Mouse (Mus musculus): Measurements from ENCODE around the gene Klc4. TPM values are rescaled to one million over a fixed set of nuclear protein-coding genes. Genes with fewer than 3 reads are reported as not detected.
A peak's percentile ranks its signal among the peaks of the same experiment; 100 is the strongest.

Gene Klc4
- 20.5 and 22.3 TPM in 2 replicates for polyA plus RNA-seq (2015; fragmentation: Nextera tagmentation; extraction: Ambion mirVana)

DNA sequence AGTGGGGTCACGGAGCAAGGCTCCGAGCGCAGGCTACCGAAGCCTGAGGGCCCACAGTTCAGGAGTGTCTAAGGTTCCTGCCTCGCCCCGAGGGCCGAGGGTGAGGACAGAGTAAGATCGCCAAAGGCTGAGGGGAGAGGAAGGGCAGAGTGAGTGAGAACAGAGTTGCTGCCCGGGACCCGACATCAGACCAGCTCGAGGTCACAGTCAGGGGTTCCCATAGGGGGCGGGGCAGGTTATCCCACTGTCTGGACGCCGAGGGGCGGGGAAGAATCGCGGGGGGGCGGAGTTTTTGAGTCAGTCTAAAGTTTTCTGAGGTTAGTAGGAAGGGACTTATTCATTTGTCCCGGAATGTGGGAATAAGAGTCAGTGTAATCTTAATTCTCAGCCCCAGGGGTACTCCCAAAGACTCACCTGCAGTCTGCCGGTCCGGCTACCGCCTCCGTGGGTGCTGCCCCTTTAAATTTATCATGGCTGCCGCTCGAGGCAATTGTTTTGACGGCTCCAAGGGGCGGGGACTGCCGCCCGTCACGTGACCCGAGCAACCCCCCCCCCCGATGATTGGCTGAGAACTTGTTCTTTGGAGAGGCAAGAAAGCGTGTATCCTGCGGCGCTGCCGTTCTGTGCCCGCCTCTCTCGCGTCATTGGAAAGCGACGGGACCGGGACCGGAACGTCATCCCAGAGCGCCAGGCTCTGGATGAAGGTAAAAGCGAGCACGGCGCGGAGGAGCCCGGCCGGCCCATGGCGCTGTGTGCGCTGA lies at the start of gene Klc4, which contains the start of gene Mrpl2:
TSS of gene Klc4 (minus strand) at position 462 of the 761 bp plus-strand sequence.
TSS of gene Mrpl2 (plus strand) at position 669 of the 761 bp plus-strand sequence.
- Histone ChIP-seq H3K9ac (peak within 1 kb of the TSS; percentile 79), H3K9me3 (no peaks in the 10 kb centered on the region), H3K36me3 (peaks cover 35% of the 10 kb centered on the region), H3K27ac (peak within 1 kb of the TSS; percentile 91), H3K4me2 (peak within 1 kb of the TSS; percentile 89), H3K4me1 (peaks cover 33% of the 10 kb centered on the region), H3K4me3 (peak within 1 kb of the TSS; percentile 96), H3K27me3 (no peaks in the 10 kb centered on the region)
- peak; percentile 67 for ATAC-seq (ENCODE audit: insufficient number of reproducible peaks, low FRiP score, low TSS enrichment, low read depth)
- under 1% methylated on average over 53 of the region's 53 CpGs for WGBS

DNA sequence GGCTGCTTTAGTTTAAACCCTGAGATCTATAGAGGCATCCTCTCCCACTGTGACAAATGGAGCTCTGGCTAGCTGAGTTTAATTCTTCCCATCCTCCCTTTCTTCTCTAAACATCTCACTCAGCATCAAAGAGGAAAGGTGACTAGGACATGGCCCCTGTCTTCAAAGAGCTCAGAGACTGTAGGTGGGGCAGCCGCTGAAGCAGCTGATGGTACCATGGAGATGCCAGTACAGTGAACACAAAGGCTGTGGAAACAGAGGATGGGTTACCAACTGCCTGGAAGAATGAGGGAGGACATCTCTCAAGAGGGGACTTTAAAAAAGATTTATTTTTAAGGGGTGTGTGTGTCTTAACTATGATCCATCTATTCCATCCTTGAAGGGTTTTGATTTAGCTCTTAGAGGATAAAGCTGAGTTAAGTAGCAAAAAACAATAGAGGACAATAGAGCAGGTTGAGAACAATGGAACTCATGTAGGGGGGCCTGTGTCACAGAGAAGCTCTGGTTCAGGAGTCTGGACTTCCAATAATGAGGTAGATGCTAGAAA lies 48.8 kb upstream of the Klc4 start:
- Histone ChIP-seq H3K9me3 (no peaks in the 10 kb centered on the region), H3K4me3 (no peak overlapping the region), H3K36me3 (peaks cover 37% of the 10 kb centered on the region), H3K9ac (no peak overlapping the region), H3K27me3 (no peaks in the 10 kb centered on the region), H3K4me1 (no peaks in the 10 kb centered on the region), H3K27ac (no peak overlapping the region), H3K4me2 (no peak overlapping the region)
- WGBS: 70% methylated on average over 1 of the region's 1 CpGs
- no peak for ATAC-seq (ENCODE audit: insufficient number of reproducible peaks, low FRiP score, low TSS enrichment, low read depth)

GRCm38 (mm10) chr17:46691390-46691789 lies 45.6 kb upstream of the Klc4 start:
- Histone ChIP-seq H3K4me2 (no peak overlapping the region), H3K27ac (no peak overlapping the region), H3K9me3 (no peaks in the 10 kb centered on the region), H3K4me3 (no peak overlapping the region), H3K4me1 (no peaks in the 10 kb centered on the region), H3K9ac (no peak overlapping the region), H3K36me3 (peaks cover 40% of the 10 kb centered on the region), H3K27me3 (no peaks in the 10 kb centered on the region)
- WGBS: 91% methylated on average over 2 of the region's 2 CpGs
- ATAC-seq (ENCODE audit: insufficient number of reproducible peaks, low FRiP score, low TSS enrichment, low read depth): no peak

- no peaks in the 10 kb centered on the region for H3K27me3 ChIP-seq
- ATAC-seq (ENCODE audit: insufficient number of reproducible peaks, low FRiP score, low TSS enrichment, low read depth): no peak
- H3K27ac ChIP-seq: no peak overlapping the region
- WGBS: 93% methylated on average over 12 of the region's 12 CpGs
- H3K4me1 ChIP-seq: no peaks in the 10 kb centered on the region
- peaks cover 42% of the 10 kb centered on the region for H3K36me3 ChIP-seq
- H3K4me2 ChIP-seq: no peak overlapping the region
- H3K9me3 ChIP-seq: no peaks in the 10 kb centered on the region
- H3K9ac ChIP-seq: no peak overlapping the region
- no peak overlapping the region for H3K4me3 ChIP-seq
Observed at GRCm38 (mm10) chr17:46690665-46691064, 44.8 kb upstream of the Klc4 start.

GRCm38 (mm10) chr17:46685913-46686312 lies 40.1 kb upstream of the Klc4 start:
- Histone ChIP-seq H3K4me3 (no peak overlapping the region), H3K4me1 (peaks cover 9% of the 10 kb centered on the region), H3K36me3 (peaks cover 58% of the 10 kb centered on the region), H3K27me3 (no peaks in the 10 kb centered on the region), H3K27ac (no peak overlapping the region), H3K9me3 (no peaks in the 10 kb centered on the region), H3K9ac (no peak overlapping the region), H3K4me2 (no peak overlapping the region)
- WGBS: 86% methylated on average over 6 of the region's 6 CpGs
- no peak for ATAC-seq (ENCODE audit: insufficient number of reproducible peaks, low FRiP score, low TSS enrichment, low read depth)

- H3K4me2 ChIP-seq: no peak overlapping the region
- H3K36me3 ChIP-seq: peaks cover 56% of the 10 kb centered on the region
- peaks cover 24% of the 10 kb centered on the region for H3K4me1 ChIP-seq
- 82% methylated on average over 16 of the region's 16 CpGs for WGBS
- H3K27me3 ChIP-seq: no peaks in the 10 kb centered on the region
- no peak overlapping the region for H3K9ac ChIP-seq
- no peak overlapping the region for H3K27ac ChIP-seq
- no peak overlapping the region for H3K4me3 ChIP-seq
- ATAC-seq (ENCODE audit: insufficient number of reproducible peaks, low FRiP score, low TSS enrichment, low read depth): no peak
- H3K9me3 ChIP-seq: no peaks in the 10 kb centered on the region
Observed at GRCm38 (mm10) chr17:46682654-46683389, 37.0 kb upstream of the Klc4 start.

DNA sequence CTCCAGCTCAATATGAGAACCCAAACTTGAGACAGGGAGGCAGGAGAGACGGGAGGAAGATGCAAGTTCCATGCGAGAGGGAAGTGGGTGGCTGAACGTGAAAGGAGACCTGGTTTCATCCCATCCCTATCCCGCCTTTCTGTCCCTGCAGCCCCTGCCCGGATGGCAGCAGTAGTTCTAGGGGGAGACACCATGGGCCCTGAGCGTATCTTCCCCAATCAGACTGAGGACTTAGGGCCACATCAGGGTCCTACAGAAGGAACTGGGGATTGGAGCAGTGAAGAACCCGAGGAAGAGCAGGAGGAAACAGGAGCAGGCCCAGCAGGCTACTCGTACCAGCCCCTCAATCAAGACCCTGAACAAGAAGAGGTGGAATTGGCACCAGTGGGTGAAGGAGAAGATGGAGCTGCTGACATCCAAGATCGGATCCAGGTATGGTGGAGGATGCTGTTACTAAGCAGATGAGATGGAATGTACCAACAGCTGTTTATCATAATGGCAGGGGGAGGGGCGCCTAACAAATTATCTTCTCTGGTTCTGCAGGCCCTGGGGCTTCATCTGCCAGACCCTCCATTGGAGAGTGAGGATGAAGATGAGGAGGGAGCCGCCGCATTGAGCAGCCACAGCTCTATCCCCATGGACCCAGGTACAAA lies 35.8 kb upstream of the Klc4 start:
- peak overlapping the region; percentile 65 for H3K4me2 ChIP-seq
- peak overlapping the region; percentile 94 for H3K4me3 ChIP-seq
- H3K9me3 ChIP-seq: no peaks in the 10 kb centered on the region
- no peaks in the 10 kb centered on the region for H3K27me3 ChIP-seq
- H3K9ac ChIP-seq: peak overlapping the region; percentile 21
- peaks cover 56% of the 10 kb centered on the region for H3K36me3 ChIP-seq
- 20% methylated on average over 12 of the region's 12 CpGs for WGBS
- ATAC-seq (ENCODE audit: insufficient number of reproducible peaks, low FRiP score, low TSS enrichment, low read depth): no peak
- peaks cover 24% of the 10 kb centered on the region for H3K4me1 ChIP-seq
- peak overlapping the region; percentile 82 for H3K27ac ChIP-seq

GRCm38 (mm10) chr17:46680760-46681373 lies 35.0 kb upstream of the Klc4 start, which contains the start of gene Klhdc3:
TSS of gene Klhdc3 (minus strand) at chr17:46680914.
- Histone ChIP-seq H3K9me3 (no peaks in the 10 kb centered on the region), H3K36me3 (peaks cover 56% of the 10 kb centered on the region), H3K4me3 (peak within 1 kb of the TSS; percentile 94), H3K4me2 (peak within 1 kb of the TSS; percentile 65), H3K27me3 (no peaks in the 10 kb centered on the region), H3K4me1 (peaks cover 24% of the 10 kb centered on the region), H3K9ac (peak within 1 kb of the TSS; percentile 75), H3K27ac (peak within 1 kb of the TSS; percentile 94)
- WGBS: under 1% methylated on average over 49 of the region's 49 CpGs
- peak; percentile 98 for ATAC-seq (ENCODE audit: insufficient number of reproducible peaks, low FRiP score, low TSS enrichment, low read depth)

DNA sequence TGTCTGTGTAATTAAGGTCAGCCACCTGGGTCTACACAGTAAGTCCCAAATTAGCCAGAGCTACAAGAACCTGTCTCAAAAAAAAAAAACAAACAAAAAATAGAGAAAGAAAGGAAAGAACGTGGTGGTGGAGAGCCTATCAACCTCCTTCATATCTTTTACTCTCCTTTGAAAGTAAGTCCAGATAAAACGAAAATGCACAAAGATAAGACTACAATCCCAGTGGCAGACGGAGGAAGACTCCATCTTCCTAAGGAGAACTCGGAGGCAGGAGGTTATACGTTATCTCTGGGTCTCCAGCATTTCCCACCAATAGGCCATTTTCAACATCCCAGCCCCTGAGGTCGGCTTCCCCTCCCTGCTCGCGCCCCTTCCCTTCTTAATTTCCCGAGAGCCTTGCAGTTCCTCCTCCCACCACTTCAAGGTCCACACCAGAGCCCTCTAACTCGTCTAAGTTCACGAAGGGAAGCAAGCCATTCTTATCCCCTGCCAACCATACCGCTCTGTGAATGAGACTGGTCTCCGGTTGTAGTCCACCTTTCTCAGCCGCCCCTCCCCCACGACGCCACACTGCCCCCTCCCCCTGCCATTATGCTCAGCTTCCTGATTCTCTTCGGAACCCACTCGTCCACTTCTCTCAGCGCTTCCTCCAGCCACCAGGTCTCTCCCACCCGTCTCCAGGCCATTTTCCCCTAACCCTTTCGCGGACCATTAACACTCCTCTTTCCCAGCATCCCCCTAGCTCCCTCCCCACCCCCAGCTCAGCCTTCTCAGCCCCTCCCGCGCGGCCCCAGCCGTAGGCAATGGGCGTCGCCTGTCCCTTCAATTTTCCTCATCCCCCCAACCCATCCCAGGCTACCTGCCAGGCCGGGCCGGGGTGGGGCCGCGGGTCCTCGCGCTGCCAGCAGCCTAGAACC lies 34.3 kb upstream of the Klc4 start:
- Histone ChIP-seq H3K9ac (peak overlapping the region; percentile 75), H3K4me2 (peak overlapping the region; percentile 65), H3K9me3 (no peaks in the 10 kb centered on the region), H3K27me3 (no peaks in the 10 kb centered on the region), H3K4me1 (peaks cover 29% of the 10 kb centered on the region), H3K4me3 (peak overlapping the region; percentile 94), H3K27ac (peak overlapping the region; percentile 94), H3K36me3 (peaks cover 56% of the 10 kb centered on the region)
- under 1% methylated on average over 34 of the region's 34 CpGs for whole genome bisulfite sequencing
- peak; percentile 3; the same call in 1 of the 2 replicates for ATAC-seq (ENCODE audit: insufficient number of reproducible peaks, low FRiP score, low TSS enrichment, low read depth)

DNA sequence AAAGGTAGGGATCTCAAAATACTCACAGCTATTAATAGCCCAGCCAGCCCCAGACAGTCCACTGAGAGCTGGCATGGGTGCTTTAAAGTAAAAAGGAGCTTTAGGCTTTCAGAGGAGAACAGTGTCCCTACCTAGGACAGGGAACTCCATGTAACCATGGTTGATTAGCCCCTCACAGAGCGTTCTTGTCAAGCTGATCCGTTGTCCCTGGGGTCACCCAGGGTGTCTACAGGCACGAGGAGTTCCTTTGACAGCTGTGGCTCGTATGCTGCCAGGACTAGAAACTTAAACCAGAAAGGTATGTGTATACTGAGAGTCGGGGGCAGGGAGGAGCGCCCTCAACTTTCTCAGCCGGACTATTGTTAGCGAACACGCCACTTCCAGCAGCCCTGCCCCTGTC lies 33.1 kb upstream of the Klc4 start:
- no peak for ATAC-seq (ENCODE audit: insufficient number of reproducible peaks, low FRiP score, low TSS enrichment, low read depth)
- WGBS: 47% methylated on average over 9 of the region's 9 CpGs
- no peaks in the 10 kb centered on the region for H3K27me3 ChIP-seq
- peak overlapping the region; percentile 22; the same call in 1 of the 2 replicates for H3K27ac ChIP-seq
- peak overlapping the region; percentile 65 for H3K4me2 ChIP-seq
- peak overlapping the region; percentile 94 for H3K4me3 ChIP-seq
- peaks cover 37% of the 10 kb centered on the region for H3K4me1 ChIP-seq
- H3K9me3 ChIP-seq: no peaks in the 10 kb centered on the region
- peaks cover 49% of the 10 kb centered on the region for H3K36me3 ChIP-seq
- H3K9ac ChIP-seq: no peak overlapping the region
